Mouse (Mus musculus): Measurements from ENCODE around the gene Nubp1.

Nubp1 gene

DNA sequence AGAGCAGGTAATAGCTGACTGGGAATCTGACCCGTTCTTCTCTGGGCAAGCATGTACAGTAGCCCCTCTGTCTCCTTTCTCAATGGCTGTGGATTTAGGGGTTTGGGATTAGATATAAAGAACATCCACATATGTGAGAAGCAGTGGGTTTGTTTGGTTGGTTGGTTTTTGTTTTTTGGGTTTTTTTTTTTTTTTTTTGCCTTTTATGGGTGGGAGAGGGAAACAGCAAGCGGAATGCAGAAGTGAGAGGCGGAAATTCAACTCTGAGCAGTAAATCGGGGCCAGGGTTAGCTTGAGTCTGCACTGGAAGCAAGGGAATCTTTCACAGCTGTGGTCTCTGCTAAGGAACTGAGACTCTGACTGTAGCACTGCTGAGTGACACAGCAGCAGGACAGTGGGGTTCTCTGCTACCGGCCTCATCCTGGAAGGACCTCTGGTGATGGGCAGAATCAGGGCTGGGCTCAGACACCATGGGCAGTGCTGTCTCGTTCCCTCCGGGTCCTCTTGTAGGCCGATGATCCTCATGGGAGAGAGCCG is 6.0 kb downstream of the Nubp1 start:
- DNase-seq (ENCODE audit: low spot score) = no peak

GRCm38 (mm10) chr16:10420447-10421054 is 8.8 kb downstream of the Nubp1 start:
- DNase-seq (ENCODE audit: low spot score) = no peak

DNA sequence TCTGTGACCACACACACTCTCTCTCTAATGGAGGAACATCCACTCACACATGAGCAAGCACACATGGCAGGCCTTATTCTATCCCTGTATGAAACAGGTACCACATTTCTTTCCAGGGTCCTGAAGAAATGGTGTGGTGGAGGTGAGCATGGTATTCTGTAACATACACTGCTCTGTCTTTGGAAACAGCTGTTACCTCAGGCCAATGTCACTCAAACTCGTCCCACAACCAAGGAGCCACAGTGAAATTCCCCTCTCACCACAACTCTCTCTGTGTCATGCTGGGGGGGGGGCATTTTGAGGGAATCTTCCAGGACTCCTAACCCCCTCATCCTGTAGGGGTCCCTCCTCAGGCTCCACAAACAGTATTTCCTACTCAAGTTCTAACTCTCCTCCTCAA is 20.2 kb downstream of the Nubp1 start:
- no peak for DNase-seq (ENCODE audit: low spot score)

DNA sequence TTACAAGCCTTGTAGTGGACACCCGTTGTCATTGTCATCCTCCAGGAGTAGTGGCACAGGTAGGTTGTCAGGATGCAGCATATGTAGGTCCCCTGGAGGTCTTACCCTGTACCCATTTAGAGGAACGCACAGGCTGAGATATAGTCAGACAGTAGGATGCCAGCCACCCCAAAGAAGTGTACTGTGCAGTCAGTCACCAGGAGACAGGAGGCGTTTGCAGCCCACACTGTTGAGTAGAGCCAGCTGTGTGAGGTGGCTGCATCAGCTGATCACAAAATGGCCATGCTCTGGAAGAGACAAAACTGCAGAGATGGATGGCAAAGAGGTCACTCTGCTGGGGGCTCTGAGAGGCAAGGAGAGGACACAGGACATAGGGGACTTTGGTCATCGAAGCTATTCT is 20.6 kb downstream of the Nubp1 start:
- no peak for DNase-seq (ENCODE audit: low spot score)

- DNase-seq (ENCODE audit: low spot score) = no peak
These were observed 21.6 kb downstream of the Nubp1 start for GRCm38 (mm10) chr16:10433344-10433743.

GRCm38 (mm10) chr16:10436166-10436565 is 24.4 kb downstream of the Nubp1 start:
- DNase-seq (ENCODE audit: low spot score) = no peak

GRCm38 (mm10) chr16:10438055-10438454 is 26.3 kb downstream of the Nubp1 start:
- no peak for DNase-seq (ENCODE audit: low spot score)

- DNase-seq (ENCODE audit: low spot score) = no peak
These were observed 29.6 kb downstream of the Nubp1 start for GRCm38 (mm10) chr16:10441328-10441727.

GRCm38 (mm10) chr16:10441761-10442160 is 30.0 kb downstream of the Nubp1 start:
- no peak for DNase-seq (ENCODE audit: low spot score)

- DNase-seq (ENCODE audit: low spot score) = no peak
These were observed 32.0 kb downstream of the Nubp1 start for GRCm38 (mm10) chr16:10443723-10444122.

GRCm38 (mm10) chr16:10446573-10447263 is 35.0 kb downstream of the Nubp1 start:
- no peak for DNase-seq (ENCODE audit: low spot score)

- DNase-seq (ENCODE audit: low spot score) = peak; percentile 68
These were observed 35.5 kb downstream of the Nubp1 start, which contains the start of gene Tvp23a for GRCm38 (mm10) chr16:10447264-10447594. Tvp23a (minus strand) TSS chr16:10447362.

DNA sequence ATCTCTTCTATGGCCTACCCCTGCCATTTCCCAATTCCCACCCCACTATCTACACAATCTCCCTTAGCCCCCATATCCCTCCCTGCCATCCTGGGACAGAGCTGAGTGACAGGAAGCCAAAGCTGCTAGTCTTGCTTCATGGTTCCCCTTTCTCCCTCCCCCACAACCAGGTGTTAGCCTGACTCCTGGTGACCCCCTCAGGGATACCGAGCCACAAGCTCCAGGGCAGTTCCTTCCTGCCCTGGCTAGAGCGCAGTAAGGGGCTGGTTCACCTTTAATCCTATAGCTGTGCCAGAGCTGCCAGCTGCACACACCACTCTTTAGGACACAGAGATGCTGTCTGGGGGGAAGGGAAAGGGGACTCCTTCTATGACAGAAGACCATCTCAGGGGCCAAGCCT is 36.0 kb downstream of the Nubp1 start:
- DNase-seq (ENCODE audit: low spot score) = no peak

GRCm38 (mm10) chr16:10448931-10449330 is 37.2 kb downstream of the Nubp1 start:
- DNase-seq (ENCODE audit: low spot score) = no peak

GRCm38 (mm10) chr16:10451906-10452305 is 40.2 kb downstream of the Nubp1 start:
- DNase-seq (ENCODE audit: low spot score) = no peak

- DNase-seq (ENCODE audit: low spot score) = peak; percentile 63
These were observed 40.7 kb downstream of the Nubp1 start for GRCm38 (mm10) chr16:10452445-10452896.

DNA sequence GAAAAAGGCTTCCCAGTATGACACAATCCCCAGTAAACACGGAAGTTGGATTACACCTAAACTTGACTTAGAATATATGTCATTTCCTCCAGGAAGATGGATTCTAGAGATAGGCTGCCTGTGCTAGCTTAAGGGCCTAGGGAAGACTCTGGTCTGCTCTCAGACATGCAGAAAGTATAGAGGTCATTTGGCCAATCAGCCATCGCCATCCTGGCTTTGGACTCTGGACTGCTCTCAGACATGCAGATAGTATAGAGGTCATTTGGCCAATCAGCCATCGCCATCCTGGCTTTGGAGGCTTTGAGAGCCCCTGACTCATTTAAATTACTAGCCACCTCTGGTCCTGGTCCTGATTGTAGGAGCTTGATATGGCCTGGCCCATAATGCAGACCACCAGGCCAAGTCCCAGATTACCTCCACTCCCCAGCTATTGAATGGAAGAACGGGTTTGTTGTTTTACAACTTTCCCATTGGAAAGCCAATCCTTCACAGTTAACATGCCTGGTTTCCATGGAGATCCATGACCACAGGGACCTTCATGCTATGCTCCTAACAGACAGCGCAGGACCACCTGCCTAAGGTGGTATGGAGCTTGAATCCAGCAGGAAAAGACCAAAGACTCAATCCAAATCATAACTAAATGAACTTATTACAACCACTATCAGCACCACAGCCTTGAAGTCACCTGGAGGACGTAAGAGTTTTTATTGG is 42.3 kb downstream of the Nubp1 start:
- DNase-seq (ENCODE audit: low spot score) = no peak

GRCm38 (mm10) chr16:10454583-10454974 is 42.8 kb downstream of the Nubp1 start:
- DNase-seq (ENCODE audit: low spot score) = no peak

DNA sequence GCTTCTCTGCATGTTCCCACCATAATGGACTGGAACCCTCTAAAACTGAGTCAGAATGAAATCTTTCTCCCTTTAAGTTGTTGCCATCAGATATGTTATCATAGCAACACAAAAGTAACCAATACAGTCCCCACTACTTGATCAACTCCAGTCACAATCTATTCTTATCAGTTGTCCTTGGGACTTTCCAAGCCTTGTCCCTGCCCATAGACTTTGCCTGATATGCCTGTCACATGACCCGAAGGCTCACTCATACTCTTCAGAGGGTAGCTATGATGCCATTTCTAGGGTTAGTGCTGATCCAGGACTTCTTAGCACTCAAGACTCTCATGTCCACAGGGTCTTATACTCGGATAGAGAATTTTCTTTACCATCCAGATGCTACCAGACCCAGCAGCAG is 48.4 kb downstream of the Nubp1 start:
- DNase-seq (ENCODE audit: low spot score) = no peak

DNA sequence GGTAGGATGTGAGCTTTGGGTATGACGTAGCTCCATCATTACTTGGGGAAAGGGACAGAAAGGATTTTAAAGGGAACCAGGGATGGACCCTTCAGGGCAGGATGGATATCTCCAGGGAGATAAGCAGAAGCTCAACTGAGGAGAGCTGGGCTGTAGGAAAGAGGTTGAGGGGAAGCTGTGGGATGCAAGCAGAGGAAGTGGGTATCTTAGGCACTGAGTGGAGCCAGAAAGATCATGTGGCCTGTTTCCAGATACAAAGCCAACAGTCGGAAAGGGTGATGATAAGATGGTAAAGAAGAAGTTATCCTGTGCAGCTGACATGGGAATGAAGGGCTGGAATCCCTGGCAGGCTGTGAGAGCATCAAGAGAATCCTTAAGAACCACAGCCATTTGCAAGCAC is 49.4 kb downstream of the Nubp1 start:
- DNase-seq (ENCODE audit: low spot score) = no peak

DNA sequence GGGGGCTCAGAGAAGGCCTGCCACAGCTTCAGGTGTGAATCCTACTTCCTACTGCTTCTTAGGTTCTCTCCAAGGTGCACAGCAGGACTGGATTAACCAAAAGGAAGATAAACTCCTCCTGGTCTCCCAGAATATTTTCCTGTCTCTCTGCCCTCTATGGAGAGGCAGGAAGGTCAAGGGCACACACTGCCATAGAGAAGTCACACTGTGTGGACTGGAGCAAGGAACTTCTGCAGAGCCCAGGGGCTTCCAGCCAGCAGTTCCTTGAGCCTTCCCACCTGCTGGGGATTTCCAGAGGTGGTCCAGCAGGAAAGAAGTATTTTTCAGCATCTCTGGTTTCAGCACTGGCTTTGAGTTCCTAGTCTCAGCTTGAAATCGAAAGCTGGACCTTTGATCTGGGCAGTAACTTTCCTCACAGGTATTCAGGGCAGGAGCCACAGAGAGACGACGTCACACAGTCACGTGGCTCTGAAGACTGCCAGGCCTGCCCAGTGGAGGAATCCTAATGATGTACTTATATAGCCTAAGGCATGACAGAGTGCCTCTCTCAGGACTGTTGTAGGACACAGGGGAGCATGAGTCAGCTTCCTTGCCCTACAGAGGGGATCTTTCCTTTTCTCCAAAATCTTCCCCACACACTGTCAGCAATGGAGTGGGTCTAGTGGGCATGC is 53.4 kb downstream of the Nubp1 start:
- no peak for DNase-seq (ENCODE audit: low spot score)

DNA sequence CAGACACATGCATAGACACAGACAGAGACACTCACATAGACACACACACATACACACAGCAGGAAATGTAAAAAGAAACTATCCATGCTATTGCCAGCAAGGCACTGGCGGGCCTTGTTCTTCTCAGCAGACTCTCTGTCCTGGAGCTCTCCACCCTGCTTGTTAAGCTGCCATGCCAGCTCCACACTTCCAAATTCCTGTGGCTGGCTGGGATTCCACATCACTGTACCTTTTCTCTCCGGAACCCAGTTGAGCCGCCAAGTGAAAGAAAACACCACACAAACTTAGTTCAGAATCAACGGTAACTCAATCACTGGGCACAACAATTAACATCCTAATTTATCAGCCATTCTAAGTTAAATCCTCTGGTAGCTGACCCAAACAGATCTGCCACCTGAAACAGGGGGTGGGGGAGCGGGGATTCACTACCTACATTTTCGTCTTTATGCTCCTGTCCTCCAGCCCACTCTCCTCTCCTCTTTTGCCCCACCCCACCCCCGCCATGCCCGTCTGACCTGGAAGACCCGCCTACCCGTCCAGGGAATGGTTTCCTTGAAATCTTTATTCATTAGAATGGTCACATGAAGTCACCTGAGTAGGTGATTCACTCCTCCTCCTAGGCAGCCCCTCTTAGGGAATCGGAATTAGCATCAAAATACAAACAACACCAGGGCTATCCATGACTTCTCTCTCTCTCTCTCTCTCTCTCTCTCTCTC is 55.8 kb downstream of the Nubp1 start:
- no peak for DNase-seq (ENCODE audit: low spot score)
